Mouse (Mus musculus) hindbrain, embryonic 13.5 days (tissue): ENCODE data around the gene Nol10. TPM values are rescaled to one million over a fixed set of nuclear protein-coding genes. Genes with fewer than 3 reads are reported as not detected.

Source experiments
- ATAC-seq: fragments of 200-750 bp; cut with Nextera tagmentation; 2 replicates; pipeline ENCODE4 v1.8.0; 2017; ENCODE audit warnings: moderate TSS enrichment; ENCODE audit not compliant: low FRiP score
- H3K27ac ChIP-seq: fragments of 300-500 bp; sonication (generic); 2 replicates; pipeline ENCODE4 v1.5.1; 2015; ENCODE audit warnings: inconsistent platforms, mild to moderate bottlenecking, moderate library complexity
- H3K27me3 ChIP-seq: fragments of 300-500 bp; sonication (generic); 2 replicates; pipeline ENCODE4 v1.6.1; 2015; ENCODE audit warnings: mild to moderate bottlenecking, inconsistent platforms
- H3K36me3 ChIP-seq: fragments of 300-500 bp; sonication (generic); 2 replicates; pipeline ENCODE4 v1.6.1; 2015; ENCODE audit warnings: mild to moderate bottlenecking, inconsistent platforms
- H3K4me1 ChIP-seq: fragments of 300-500 bp; sonication (generic); replicated peaks from 2 replicates; pipeline ENCODE4 v1.6.1; 2015; ENCODE audit warnings: inconsistent platforms
- H3K4me2 ChIP-seq: fragments of 300-500 bp; sonication (generic); 2 replicates; pipeline ENCODE4 v1.6.1; 2015; ENCODE audit warnings: inconsistent platforms, mild to moderate bottlenecking, moderate library complexity
- H3K4me3 ChIP-seq: fragments of 300-500 bp; sonication (generic); 2 replicates; pipeline ENCODE4 v1.5.1; 2015; ENCODE audit warnings: mild to moderate bottlenecking, inconsistent platforms
- H3K9ac ChIP-seq: fragments of 300-500 bp; sonication (generic); 2 replicates; pipeline ENCODE4 v1.6.1; 2015; ENCODE audit warnings: mild to moderate bottlenecking, inconsistent platforms
- H3K9me3 ChIP-seq: fragments of 300-500 bp; sonication (generic); 2 replicates; pipeline ENCODE4 v1.6.1; 2016; ENCODE audit warnings: inconsistent platforms
- WGBS: fragments of 180-500 bp; shearing (Covaris S2); methylation state at CpG from one replicate; pipeline ENCODE4 v1.1.7; 2015; 5-methylcytosine and 5-hydroxymethylcytosine counted together
- microRNA-seq: library from miRNA; unstranded; fragments of <30 nt; microRNA quantifications from one replicate; pipeline ENCODE4, GENCODE M21; 2016
- polyA plus RNA-seq: library from polyadenylated mRNA; unstranded; fragments of >200 nt; fragmentation: Nextera tagmentation; extraction: Ambion mirVana; gene quantifications from 2 replicates; pipeline ENCODE4 v1.2.1, GENCODE M21; 2015

Gene Nol10
- polyA plus RNA-seq, 1 experiment from 2014 or later = 20.8 TPM

DNA sequence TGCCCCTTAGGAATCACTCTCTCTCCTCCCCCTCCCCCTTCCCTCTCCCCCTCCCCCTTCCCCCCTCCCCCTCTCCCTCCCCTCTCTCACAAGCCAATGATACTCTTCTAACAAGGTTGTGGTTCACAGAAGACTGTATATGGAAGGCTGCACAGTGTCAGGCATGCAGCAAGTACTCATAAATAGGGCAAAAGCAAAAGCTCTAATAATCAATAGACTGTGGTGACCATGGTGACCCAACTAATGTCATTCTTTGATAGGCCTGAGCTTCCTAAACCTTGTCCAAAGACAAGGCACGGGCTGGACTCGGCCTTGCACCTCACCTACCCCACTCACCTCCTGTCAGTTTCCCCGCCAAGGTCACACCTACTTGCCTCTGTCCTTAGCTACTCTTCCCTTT lies 125.6 kb downstream of the Nol10 start:
- Histone ChIP-seq H3K9ac (no peak overlapping the region), H3K27ac (no peak overlapping the region), H3K4me2 (no peak overlapping the region), H3K4me1 (no peaks in the 10 kb centered on the region), H3K4me3 (no peak overlapping the region), H3K36me3 (no peaks in the 10 kb centered on the region), H3K27me3 (no peaks in the 10 kb centered on the region), H3K9me3 (no peaks in the 10 kb centered on the region)
- no peak for ATAC-seq
- WGBS = 90% methylated on average over 3 of the region's 3 CpGs

DNA sequence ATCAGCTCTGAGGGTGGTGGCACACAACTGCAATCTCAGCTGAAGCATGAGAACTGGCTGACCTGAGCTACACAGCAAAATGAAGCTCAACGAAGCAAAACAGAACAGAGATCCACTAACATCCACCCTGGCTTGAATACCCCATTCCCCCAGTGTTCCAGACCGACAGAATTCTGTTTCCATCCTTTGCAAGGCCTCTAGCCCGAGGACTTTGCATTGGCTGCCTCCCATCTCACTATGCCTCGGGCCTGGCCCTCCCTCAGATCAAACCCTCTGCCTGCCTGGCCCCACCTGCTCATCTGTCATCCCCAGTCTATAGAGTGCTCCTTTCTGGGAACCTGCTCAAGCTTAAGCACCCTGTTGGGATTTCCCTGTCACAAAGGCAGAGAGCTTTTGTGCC lies 126.4 kb downstream of the Nol10 start:
- H3K4me2 ChIP-seq = no peak overlapping the region
- H3K4me1 ChIP-seq = no peaks in the 10 kb centered on the region
- H3K36me3 ChIP-seq = no peaks in the 10 kb centered on the region
- H3K27me3 ChIP-seq = no peaks in the 10 kb centered on the region
- H3K9ac ChIP-seq = no peak overlapping the region
- no peaks in the 10 kb centered on the region for H3K9me3 ChIP-seq
- 71% methylated on average over 4 of the region's 4 CpGs for WGBS
- ATAC-seq = no peak
- no peak overlapping the region for H3K27ac ChIP-seq
- H3K4me3 ChIP-seq = no peak overlapping the region

DNA sequence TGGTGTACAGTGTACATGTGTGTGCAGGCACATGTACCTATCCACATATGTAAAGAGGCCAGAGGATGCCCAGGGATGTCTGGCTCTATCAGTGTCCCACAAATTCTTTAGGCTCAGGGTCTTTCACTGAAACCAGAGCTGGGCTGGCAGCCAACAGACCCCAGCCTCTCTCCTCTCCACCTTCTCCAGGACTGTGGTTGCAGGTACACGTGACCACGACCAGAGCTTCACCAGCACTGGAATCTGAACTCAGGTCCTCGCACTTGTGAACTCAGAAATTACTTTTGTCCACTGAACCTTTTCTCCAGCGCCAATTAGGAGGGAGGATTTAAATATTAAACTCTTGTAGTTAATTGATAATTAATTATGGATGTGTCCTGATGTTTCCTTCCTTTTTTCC lies 126.9 kb downstream of the Nol10 start:
- no peak for ATAC-seq
- H3K4me1 ChIP-seq = no peaks in the 10 kb centered on the region
- 84% methylated on average over 4 of the region's 4 CpGs for WGBS

DNA sequence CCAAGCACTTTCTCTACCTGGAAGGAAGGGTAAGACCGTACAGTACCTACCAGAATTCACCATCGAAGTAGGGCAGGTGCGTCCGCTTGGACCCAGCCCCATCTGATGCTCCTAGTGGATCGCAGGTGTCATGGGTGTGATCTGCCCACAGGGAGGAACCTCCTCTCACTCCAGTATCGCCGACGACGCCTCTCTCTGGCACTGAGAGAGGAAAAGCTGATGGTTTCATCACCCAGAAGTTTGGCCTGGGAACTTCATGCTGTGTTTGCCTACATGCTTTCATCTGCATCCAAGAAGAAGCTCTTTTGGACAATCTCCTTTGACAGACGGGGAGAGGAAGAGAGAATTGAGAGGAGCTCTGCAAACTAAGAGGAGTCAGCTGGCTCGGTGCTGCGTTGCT lies 129.9 kb downstream of the Nol10 start:
- Histone ChIP-seq H3K9me3 (no peaks in the 10 kb centered on the region), H3K4me2 (no peak overlapping the region), H3K4me1 (no peaks in the 10 kb centered on the region), H3K36me3 (no peaks in the 10 kb centered on the region), H3K4me3 (no peak overlapping the region), H3K27ac (no peak overlapping the region), H3K27me3 (no peaks in the 10 kb centered on the region), H3K9ac (no peak overlapping the region)
- 91% methylated on average over 12 of the region's 12 CpGs for WGBS
- no peak for ATAC-seq

More for the DNA sequence above, 126.9 kb downstream of the Nol10 start:
- Histone ChIP-seq H3K27me3 (no peaks in the 10 kb centered on the region), H3K9me3 (no peaks in the 10 kb centered on the region), H3K27ac (no peak overlapping the region), H3K4me2 (no peak overlapping the region), H3K36me3 (no peaks in the 10 kb centered on the region), H3K9ac (no peak overlapping the region), H3K4me3 (no peak overlapping the region)

DNA sequence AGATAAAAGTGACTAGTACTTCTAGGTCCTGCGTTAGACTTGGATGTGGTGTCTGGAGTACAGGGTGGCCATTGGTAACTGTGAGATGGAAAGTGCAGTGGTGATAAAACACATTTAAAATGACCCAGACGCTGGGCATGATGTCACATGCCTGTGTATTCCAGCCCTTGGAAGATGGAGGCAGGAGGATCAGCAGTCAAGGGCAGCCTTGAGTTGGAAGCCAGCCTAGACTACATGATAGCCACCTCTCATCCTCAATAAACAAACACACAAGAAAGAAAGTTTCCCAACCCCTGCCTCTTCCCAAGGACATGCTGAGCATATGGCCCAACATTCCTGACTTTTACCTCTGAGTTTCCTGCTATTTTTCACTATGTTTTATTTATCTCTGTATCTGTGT lies 130.6 kb downstream of the Nol10 start:
- Histone ChIP-seq H3K4me1 (no peaks in the 10 kb centered on the region), H3K9ac (no peak overlapping the region), H3K9me3 (no peaks in the 10 kb centered on the region), H3K27me3 (no peaks in the 10 kb centered on the region), H3K27ac (no peak overlapping the region), H3K4me2 (no peak overlapping the region), H3K36me3 (no peaks in the 10 kb centered on the region), H3K4me3 (no peak overlapping the region)
- ATAC-seq = no peak
- 91% methylated on average over 2 of the region's 2 CpGs for WGBS

Small RNA genes lying within 50 kb of the gene (microRNA-seq; reads per million reads assigned to microRNA genes)
- 17.9 reads per million, percentile 29 among the genes with 10 or more reads in this experiment for gene Mir3066

Other genes starting within 250 kb of the Nol10 start
- 2.5 and 3.0 TPM in 2 replicates for gene Kcnf1, start 171.6 kb upstream of the Nol10 start, polyA plus RNA-seq
- 310 and 326 TPM in 2 replicates for gene Pdia6, start 81.9 kb upstream of the Nol10 start, polyA plus RNA-seq
- 0.26 and 0.50 TPM in 2 replicates for gene Atp6v1c2, start 19.1 kb upstream of the Nol10 start, polyA plus RNA-seq
- gene Odc1, start 196.3 kb downstream of the Nol10 start, polyA plus RNA-seq = 148 and 155 TPM in 2 replicates